Mouse (Mus musculus): ENCODE measurements around the gene Magi2. TPM values are rescaled to one million over a fixed set of nuclear protein-coding genes. Genes with fewer than 3 reads are reported as not detected.
A peak's percentile ranks its signal among the peaks of the same experiment; 100 is the strongest.
"Not testable (repeated sequence)": the region's sequence is repeated elsewhere in the genome, so short reads cannot be mapped to it uniquely, and the experiment has no call there.

Magi2 gene
- polyA plus RNA-seq, 1 experiment from 2014 or later = 0.78 TPM

DNA sequence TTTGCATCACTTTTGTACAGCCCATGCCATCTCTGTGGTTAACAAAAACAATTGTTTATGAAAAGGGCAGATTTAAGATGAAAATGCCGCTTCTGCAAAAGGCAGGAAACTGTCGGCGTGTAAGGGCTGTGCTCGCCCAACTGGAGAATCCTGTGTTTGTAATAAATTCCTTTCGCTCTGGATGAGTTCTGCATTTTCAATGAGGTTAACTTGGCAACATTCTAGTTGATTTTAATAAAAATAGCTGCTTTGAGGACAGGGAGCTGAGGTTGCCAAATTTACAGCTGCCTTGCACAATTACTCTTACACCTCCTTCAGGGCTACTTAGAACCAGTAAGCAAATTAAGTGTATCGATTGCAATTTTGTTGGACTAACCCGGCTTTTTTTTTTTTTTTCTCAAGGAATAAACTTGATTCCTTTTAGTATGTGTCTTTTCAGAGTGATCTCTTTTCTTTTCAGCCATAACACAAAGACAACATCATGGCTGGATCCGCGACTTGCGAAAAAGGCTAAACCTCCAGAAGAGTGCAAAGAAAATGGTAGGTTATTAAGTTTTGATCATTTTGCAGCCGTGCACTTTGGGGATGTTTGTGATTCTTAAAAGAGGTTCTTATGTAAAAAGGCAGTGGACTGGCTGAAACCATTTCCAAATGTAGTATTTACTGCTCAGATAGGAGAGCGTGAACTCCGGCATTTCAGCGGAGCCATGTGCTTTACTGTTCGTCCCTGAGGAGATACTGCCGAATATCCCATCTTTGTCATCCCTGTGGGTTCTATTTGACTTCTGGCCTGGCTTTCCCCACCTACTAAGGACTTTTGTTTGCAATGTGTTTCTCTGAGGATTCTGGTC lies 1001.3 kb downstream of the Magi2 start:
- DNase-seq (ENCODE audit: low spot score) = no peak

DNA sequence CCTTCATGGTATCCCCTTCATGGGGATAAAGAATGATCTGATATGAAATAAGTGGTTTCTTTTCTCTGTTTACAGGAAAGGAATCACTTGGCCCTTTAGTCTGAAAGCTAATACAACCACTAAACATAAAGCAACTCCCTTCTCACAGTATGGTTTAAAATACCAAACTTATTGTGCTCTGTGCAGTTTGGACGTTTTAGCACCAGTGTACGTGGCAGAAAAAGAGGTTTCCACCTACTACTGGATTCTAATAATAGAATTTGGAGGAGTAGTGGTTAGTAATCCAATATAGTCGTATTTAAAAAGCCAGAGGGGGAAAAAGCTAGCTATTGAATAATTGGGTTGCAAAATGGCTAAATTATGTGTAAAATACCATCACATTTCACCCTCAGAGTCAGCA lies 1005.1 kb downstream of the Magi2 start:
- no peak for DNase-seq (ENCODE audit: low spot score)

GRCm38 (mm10) chr5:20241523-20241922 lies 1014.7 kb downstream of the Magi2 start:
- no peak for DNase-seq (ENCODE audit: low spot score)

DNA sequence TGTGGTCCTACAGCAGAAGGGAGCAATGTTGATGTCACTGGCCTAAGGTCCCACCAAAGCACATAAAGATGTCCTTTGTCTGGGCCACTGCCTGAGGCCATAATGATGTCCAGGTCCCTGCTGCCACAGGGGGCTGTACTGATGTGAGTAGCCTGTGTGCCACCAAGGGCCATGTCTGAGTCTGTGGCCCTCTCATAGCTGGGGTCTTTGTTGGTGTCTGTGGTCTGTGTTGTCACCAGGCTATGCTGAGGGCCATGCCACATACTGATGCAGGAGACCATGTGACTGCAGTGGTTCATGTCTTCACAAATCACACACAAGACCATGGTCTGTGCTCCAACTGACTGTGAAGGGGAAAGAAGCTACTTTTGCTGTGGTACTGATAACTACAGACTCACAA lies 1015.7 kb downstream of the Magi2 start:
- no peak for DNase-seq (ENCODE audit: low spot score)

GRCm38 (mm10) chr5:20249382-20249781 lies 1022.5 kb downstream of the Magi2 start:
- DNase-seq (ENCODE audit: low spot score) = no peak

DNA sequence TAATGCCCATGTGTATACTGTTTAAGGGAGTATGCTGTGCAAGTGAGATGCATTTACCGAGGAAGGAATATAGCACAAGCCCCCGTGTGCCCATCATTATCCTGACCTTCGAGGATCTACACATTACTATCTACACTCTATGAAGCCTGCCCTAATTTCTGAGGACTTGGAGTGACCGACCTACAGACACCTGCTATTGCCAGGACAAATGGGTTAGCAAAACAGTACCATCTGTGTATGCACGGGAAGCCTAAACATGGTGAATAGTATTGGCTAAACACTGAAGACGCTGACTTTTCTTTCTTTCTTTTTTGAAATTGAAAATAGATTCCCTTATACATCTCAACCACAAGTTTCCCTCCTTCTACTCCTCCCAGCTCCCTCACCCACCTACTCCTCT lies 1024.7 kb downstream of the Magi2 start:
- DNase-seq (ENCODE audit: low spot score) = no peak

DNA sequence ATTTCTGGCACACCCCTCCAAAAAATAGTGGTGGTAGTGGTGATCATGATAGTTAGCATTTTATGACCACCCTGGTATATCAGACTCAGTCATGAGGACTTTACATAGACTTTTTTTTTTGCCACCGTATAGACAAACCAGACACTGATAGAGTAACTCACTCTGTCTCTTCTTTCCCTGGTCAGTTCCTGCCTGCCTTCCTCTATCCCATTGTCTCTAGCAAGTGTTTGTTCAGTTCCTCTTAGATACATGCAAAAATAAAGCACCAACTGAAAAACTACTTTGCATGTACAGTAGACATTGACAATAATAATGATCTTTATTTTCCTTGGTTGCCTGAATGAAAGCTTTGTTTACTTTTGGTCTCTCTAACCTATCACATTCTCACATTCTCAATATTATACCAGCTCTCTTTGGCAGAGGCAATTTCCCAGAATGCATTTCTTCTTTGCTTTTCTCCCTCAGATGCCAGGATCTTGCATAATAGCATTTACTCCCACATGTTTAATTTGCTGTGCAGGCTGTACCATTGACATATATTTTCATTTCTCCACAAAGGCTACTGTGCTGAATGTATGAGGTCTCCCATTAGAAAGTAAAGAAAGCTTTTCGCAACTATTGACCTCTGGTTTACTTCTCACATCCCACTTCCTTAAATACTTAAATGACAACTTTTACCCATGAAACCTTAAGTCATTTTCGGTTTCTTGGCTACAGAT lies 1029.5 kb downstream of the Magi2 start:
- DNase-seq (ENCODE audit: low spot score) = no peak

GRCm38 (mm10) chr5:20256933-20257332 lies 1030.1 kb downstream of the Magi2 start:
- no peak for DNase-seq (ENCODE audit: low spot score)

GRCm38 (mm10) chr5:20257419-20257818 lies 1030.6 kb downstream of the Magi2 start:
- no peak for DNase-seq (ENCODE audit: low spot score)

GRCm38 (mm10) chr5:20259719-20260118 lies 1032.9 kb downstream of the Magi2 start:
- DNase-seq (ENCODE audit: low spot score) = no peak

- not testable (repeated sequence) for DNase-seq (ENCODE audit: low spot score)
Observed at GRCm38 (mm10) chr5:20272680-20273079, 1045.8 kb downstream of the Magi2 start.

GRCm38 (mm10) chr5:20275632-20276031 lies 1048.8 kb downstream of the Magi2 start:
- DNase-seq (ENCODE audit: low spot score) = no peak

GRCm38 (mm10) chr5:20285080-20285840 lies 1058.4 kb downstream of the Magi2 start:
- no peak for DNase-seq (ENCODE audit: low spot score)

DNA sequence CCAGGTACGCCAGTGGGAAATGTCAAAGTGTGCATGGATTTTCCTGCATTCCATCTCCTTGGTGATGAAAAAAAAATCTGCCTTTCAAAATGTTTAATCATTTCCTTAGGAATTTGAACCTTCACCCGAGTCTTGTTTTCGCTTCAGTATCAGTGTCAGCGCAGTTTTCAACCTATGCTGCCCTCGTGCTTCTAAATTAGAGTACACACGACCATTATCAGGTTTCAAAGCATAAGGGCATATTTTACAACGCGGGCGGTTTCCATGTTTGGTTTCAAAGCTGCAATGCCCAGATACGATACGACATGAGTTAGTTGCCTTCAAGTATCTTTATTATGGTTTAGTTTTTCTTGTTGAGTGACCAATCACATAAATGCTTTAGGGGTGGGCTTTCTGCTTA lies 1067.7 kb downstream of the Magi2 start:
- DNase-seq (ENCODE audit: low spot score) = no peak

- DNase-seq (ENCODE audit: low spot score) = peak; percentile 42
Observed at GRCm38 (mm10) chr5:20299816-20300215, 1073.0 kb downstream of the Magi2 start.

- DNase-seq (ENCODE audit: low spot score) = peak; percentile 13
Observed at GRCm38 (mm10) chr5:20303056-20303965, 1076.5 kb downstream of the Magi2 start.

- no peak for DNase-seq (ENCODE audit: low spot score)
Observed at GRCm38 (mm10) chr5:20320970-20321369, 1094.1 kb downstream of the Magi2 start.

GRCm38 (mm10) chr5:20325290-20325689 lies 1098.5 kb downstream of the Magi2 start:
- DNase-seq (ENCODE audit: low spot score) = no peak

DNA sequence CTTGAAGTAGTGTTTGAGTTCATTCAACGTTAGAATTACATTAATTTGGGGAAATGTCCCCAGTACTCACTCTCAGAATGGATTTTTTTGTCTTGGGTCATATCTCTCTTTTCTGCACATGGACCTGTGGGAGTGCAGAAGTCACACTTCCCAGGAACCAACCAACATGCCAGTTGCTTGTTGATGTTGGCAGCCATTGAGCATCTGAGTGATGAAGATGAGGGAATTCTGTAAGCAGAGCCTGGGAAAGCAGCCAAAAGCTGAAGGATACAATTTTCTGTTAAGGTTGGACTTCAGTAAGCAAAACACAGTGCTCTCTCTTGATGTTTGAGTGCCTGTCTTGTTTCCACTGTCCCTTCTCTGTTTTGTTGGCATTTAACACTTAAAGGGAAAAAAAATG lies 1102.1 kb downstream of the Magi2 start:
- no peak for DNase-seq (ENCODE audit: low spot score)

DNA sequence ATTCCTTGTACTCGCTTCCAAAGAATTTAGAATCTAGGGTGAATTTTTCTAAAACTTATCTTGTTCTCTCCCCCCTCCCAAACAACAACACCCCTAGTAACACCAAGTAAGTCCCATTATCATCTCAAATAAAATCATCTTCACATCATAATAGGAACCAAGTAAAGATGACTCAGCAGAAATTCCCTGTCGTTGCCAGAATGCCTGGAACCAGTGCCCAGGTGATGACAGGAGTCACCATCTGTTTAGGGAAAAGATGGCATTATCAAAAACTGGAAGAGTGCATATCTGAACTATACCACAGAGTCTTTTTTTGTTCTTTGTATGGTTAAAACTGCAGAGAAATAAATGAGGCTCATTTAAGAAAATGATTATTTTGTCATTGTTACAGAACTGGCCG lies 1103.2 kb downstream of the Magi2 start:
- DNase-seq (ENCODE audit: low spot score) = no peak

DNA sequence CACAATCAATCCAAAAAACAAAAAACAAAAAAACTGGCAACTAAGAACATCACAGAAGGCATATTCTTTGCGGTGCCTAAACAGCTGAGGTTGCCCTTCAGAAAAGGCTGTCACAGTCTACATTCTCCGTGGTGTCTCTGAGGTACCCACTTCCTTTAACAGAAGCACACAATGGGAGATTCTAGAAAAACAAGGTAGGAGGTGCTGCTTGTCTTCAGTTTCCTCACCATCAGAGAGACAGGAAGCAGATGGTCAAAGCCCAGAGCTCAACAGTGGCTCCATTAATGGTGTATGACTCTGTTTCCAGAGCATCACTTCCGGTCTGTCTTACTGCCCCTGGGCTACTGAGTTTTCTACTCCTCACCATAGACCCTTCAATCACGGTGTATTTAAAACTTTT lies 1105.7 kb downstream of the Magi2 start:
- DNase-seq (ENCODE audit: low spot score) = peak; percentile 63

Data from thymus, postnatal 0 days (tissue).